Mouse (Mus musculus): ENCODE results near the gene Cmtm4. TPM values are rescaled to one million over a fixed set of nuclear protein-coding genes. Genes with fewer than 3 reads are reported as not detected.

The Cmtm4 gene
- polyA plus RNA-seq, 1 experiment = 31.1 TPM

DNA sequence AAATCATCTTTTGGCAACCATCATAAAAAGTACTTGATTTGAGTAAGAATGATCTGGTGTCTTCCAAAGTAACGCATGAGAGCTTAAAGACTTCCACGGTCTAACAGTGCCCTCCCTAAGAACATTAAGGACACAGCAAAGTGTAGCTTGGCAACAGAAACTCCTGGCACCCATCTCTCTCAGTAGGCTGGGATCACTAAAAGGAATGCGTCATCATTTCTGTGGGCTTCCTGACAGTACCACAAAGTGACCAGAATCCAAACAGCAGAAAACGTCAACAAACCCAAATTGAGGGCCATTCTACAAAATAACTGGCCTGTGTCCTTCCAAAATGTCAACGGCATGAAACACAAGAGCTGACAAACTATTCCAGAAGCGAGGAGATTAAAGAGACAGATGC lies 25.5 kb downstream of the Cmtm4 start:
- WGBS = 25% methylated on average over 6 of the region's 6 CpGs
- TF ChIP-seq CTCF (IDR thresholded peaks at IDR 0.05; ENCODE audit: borderline replicate concordance, insufficient read depth, low read depth, low read length) (no peak), POLR2A (IDR thresholded peaks at IDR 0.05; ENCODE audit: borderline replicate concordance, insufficient read depth, low read length) (no peak)
- H3K27ac ChIP-seq (ENCODE audit: insufficient read depth, low read length) = no peak overlapping the region

DNA sequence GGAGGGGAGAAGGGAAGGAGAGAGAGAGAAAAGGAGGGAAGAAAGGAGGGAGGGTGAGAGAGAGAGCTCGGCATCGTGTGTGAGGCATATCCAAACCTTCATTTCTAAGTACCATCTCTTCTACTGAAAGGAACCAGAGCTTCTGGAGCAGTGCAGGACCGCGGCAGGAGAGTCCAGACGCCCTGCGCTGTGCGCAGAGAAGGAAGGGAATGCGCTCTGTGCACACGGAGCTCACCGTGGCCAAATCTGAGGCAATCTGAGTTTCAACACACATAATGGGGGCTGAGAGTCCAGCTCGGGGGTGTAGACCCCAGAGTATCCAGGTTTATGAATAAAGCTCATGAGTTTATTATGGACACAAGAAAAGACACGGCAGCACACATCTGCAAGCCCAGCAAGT lies 26.0 kb downstream of the Cmtm4 start:
- TF ChIP-seq CTCF (IDR thresholded peaks at IDR 0.05; ENCODE audit: borderline replicate concordance, insufficient read depth, low read depth, low read length) (no peak), POLR2A (IDR thresholded peaks at IDR 0.05; ENCODE audit: borderline replicate concordance, insufficient read depth, low read length) (no peak)
- Histone ChIP-seq H3K4me1 (ENCODE audit: control insufficient read depth, insufficient read depth, low read length) (peaks cover 24% of the 10 kb centered on the region), H3K4me3 (replicated peaks; ENCODE audit: insufficient read depth, low read depth, low read length) (no peak overlapping the region), H3K27me3 (ENCODE audit: control insufficient read depth, insufficient read depth, low read length) (no peaks in the 10 kb centered on the region), H3K27ac (ENCODE audit: insufficient read depth, low read length) (no peak overlapping the region)
- no peak for DNase-seq
- WGBS = 44% methylated on average over 12 of the region's 12 CpGs

More for the DNA sequence above, 25.5 kb downstream of the Cmtm4 start:
- H3K4me3 ChIP-seq (replicated peaks; ENCODE audit: insufficient read depth, low read depth, low read length) = no peak overlapping the region
- no peak for DNase-seq
- no peaks in the 10 kb centered on the region for H3K27me3 ChIP-seq (ENCODE audit: control insufficient read depth, insufficient read depth, low read length)
- peaks cover 29% of the 10 kb centered on the region for H3K4me1 ChIP-seq (ENCODE audit: control insufficient read depth, insufficient read depth, low read length)

DNA sequence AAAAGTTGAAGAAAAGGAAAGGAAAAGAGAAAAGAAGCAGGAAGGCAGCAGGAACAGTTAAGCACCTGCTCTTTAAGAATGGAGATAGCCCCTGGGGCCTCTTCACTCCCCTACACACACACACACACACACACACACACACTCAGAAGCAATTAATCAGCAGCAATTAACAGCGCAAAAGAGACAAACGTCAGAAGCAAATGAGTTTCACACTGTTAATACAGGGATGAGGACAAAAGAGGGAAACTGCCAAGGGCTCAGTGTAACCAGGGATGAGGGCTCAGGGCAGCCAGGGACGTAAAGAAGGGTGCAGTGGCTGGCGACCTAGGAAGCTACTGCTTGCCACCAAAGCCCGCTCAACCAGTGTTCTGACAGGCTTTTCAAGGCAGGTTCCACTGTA lies 28.2 kb downstream of the Cmtm4 start:
- Histone ChIP-seq H3K27ac (ENCODE audit: insufficient read depth, low read length) (no peak overlapping the region), H3K4me3 (replicated peaks; ENCODE audit: insufficient read depth, low read depth, low read length) (no peak overlapping the region), H3K27me3 (ENCODE audit: control insufficient read depth, insufficient read depth, low read length) (no peaks in the 10 kb centered on the region), H3K4me1 (ENCODE audit: control insufficient read depth, insufficient read depth, low read length) (peaks cover 15% of the 10 kb centered on the region)
- no peak for TF ChIP-seq CTCF (IDR thresholded peaks at IDR 0.05; ENCODE audit: borderline replicate concordance, insufficient read depth, low read depth, low read length)
- no peak for TF ChIP-seq POLR2A (IDR thresholded peaks at IDR 0.05; ENCODE audit: borderline replicate concordance, insufficient read depth, low read length)
- WGBS = 60% methylated on average over 5 of the region's 5 CpGs
- no peak for DNase-seq

GRCm38 (mm10) chr8:104365695-104366094 lies 29.9 kb downstream of the Cmtm4 start:
- H3K27ac ChIP-seq (ENCODE audit: insufficient read depth, low read length) = no peak overlapping the region
- H3K4me3 ChIP-seq (replicated peaks; ENCODE audit: insufficient read depth, low read depth, low read length) = no peak overlapping the region
- H3K27me3 ChIP-seq (ENCODE audit: control insufficient read depth, insufficient read depth, low read length) = no peaks in the 10 kb centered on the region
- WGBS = 84% methylated on average over 9 of the region's 9 CpGs
- peaks cover 10% of the 10 kb centered on the region for H3K4me1 ChIP-seq (ENCODE audit: control insufficient read depth, insufficient read depth, low read length)
- no peak for DNase-seq
- TF ChIP-seq CTCF (IDR thresholded peaks at IDR 0.05; ENCODE audit: borderline replicate concordance, insufficient read depth, low read depth, low read length) (no peak), POLR2A (IDR thresholded peaks at IDR 0.05; ENCODE audit: borderline replicate concordance, insufficient read depth, low read length) (no peak)

- Histone ChIP-seq H3K4me1 (ENCODE audit: control insufficient read depth, insufficient read depth, low read length) (peaks cover 19% of the 10 kb centered on the region), H3K4me3 (replicated peaks; ENCODE audit: insufficient read depth, low read depth, low read length) (no peak overlapping the region), H3K27me3 (ENCODE audit: control insufficient read depth, insufficient read depth, low read length) (no peaks in the 10 kb centered on the region), H3K27ac (ENCODE audit: insufficient read depth, low read length) (peak overlapping the region; percentile 42)
- DNase-seq = peak; percentile 59 to 74
- no peak for TF ChIP-seq CTCF (IDR thresholded peaks at IDR 0.05; ENCODE audit: borderline replicate concordance, insufficient read depth, low read depth, low read length)
- TF ChIP-seq POLR2A (IDR thresholded peaks at IDR 0.05; ENCODE audit: borderline replicate concordance, insufficient read depth, low read length) = no peak
- WGBS = 29% methylated on average over 15 of the region's 15 CpGs
These were observed 35.7 kb downstream of the Cmtm4 start for GRCm38 (mm10) chr8:104359778-104360456.

- H3K27me3 ChIP-seq (ENCODE audit: control insufficient read depth, insufficient read depth, low read length) = no peaks in the 10 kb centered on the region
- no peak for TF ChIP-seq CTCF (IDR thresholded peaks at IDR 0.05; ENCODE audit: borderline replicate concordance, insufficient read depth, low read depth, low read length)
- no peak for TF ChIP-seq POLR2A (IDR thresholded peaks at IDR 0.05; ENCODE audit: borderline replicate concordance, insufficient read depth, low read length)
- WGBS = 50% methylated on average over 3 of the region's 3 CpGs
- no peak overlapping the region for H3K4me3 ChIP-seq (replicated peaks; ENCODE audit: insufficient read depth, low read depth, low read length)
- peaks cover 19% of the 10 kb centered on the region for H3K4me1 ChIP-seq (ENCODE audit: control insufficient read depth, insufficient read depth, low read length)
- H3K27ac ChIP-seq (ENCODE audit: insufficient read depth, low read length) = no peak overlapping the region
- DNase-seq = no peak
These were observed 37.0 kb downstream of the Cmtm4 start for GRCm38 (mm10) chr8:104358637-104359036.

GRCm38 (mm10) chr8:104354504-104354903 lies 41.1 kb downstream of the Cmtm4 start:
- Histone ChIP-seq H3K4me1 (ENCODE audit: control insufficient read depth, insufficient read depth, low read length) (peaks cover 10% of the 10 kb centered on the region), H3K27ac (ENCODE audit: insufficient read depth, low read length) (no peak overlapping the region), H3K4me3 (replicated peaks; ENCODE audit: insufficient read depth, low read depth, low read length) (no peak overlapping the region), H3K27me3 (ENCODE audit: control insufficient read depth, insufficient read depth, low read length) (no peaks in the 10 kb centered on the region)
- TF ChIP-seq POLR2A (IDR thresholded peaks at IDR 0.05; ENCODE audit: borderline replicate concordance, insufficient read depth, low read length) (no peak), CTCF (IDR thresholded peaks at IDR 0.05; ENCODE audit: borderline replicate concordance, insufficient read depth, low read depth, low read length) (no peak)
- 89% methylated on average over 10 of the region's 10 CpGs for WGBS
- DNase-seq = no peak

DNA sequence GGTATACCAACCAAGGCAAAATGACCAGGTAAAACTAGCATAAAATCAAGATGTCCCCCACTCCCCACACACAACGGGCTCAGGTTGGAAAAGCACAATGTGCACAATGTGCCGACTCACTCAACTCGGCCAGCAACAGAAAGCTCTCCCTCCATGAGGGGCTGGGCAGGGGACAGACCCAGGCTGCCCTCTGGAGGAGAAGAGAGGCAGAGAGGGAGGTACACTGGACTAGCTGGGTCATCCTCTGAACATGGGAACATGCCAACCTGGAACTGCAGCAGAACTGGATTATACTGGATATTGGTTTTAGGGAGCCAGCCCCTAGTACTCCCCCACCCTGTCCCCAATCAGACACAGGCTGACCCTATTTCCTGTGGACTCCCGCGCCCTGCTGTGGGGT lies 42.4 kb downstream of the Cmtm4 start:
- Histone ChIP-seq H3K27ac (ENCODE audit: insufficient read depth, low read length) (no peak overlapping the region), H3K4me3 (replicated peaks; ENCODE audit: insufficient read depth, low read depth, low read length) (no peak overlapping the region), H3K27me3 (ENCODE audit: control insufficient read depth, insufficient read depth, low read length) (no peaks in the 10 kb centered on the region), H3K4me1 (ENCODE audit: control insufficient read depth, insufficient read depth, low read length) (peaks cover 3% of the 10 kb centered on the region)
- DNase-seq = no peak
- TF ChIP-seq CTCF (IDR thresholded peaks at IDR 0.05; ENCODE audit: borderline replicate concordance, insufficient read depth, low read depth, low read length) (peak; percentile 30), POLR2A (IDR thresholded peaks at IDR 0.05; ENCODE audit: borderline replicate concordance, insufficient read depth, low read length) (no peak)
- 57% methylated on average over 5 of the region's 5 CpGs for WGBS
